Mouse (Mus musculus) liver, postnatal 0 days (tissue): Measurements from ENCODE around the gene Isca2.

ENCODE experiments used
- CTCF ChIP-seq: sonication (generic); IDR thresholded peaks from 2 replicates; pipeline ENCODE4 v1.5.1; 2016; ENCODE audit warnings: antibody characterized with exemption, low read depth
- EP300 ChIP-seq: IDR thresholded peaks from 2 replicates; pipeline ENCODE4 v1.6.1; 2016; ENCODE audit warnings: antibody characterized with exemption, low read depth, mild to moderate bottlenecking

DNA sequence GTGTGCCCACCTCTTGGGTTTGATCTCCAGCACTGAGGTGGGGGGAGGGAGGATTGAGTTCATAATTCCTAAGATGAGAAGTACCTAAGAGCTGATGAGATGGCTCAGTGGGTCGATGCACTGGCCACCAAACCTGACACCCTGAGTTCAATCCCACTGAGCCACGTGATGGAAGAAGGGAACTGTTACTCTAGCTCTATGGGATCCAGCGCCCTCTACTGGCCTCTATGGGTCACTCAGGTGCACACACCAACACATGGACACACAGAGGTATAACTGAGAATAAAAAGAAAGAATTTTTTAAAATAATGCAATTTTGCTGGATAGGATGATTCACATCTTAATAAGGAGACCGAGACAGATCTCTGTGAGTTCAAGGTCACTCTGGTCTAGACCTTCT, 45.4 kb downstream of the Isca2 start:
- TF ChIP-seq EP300: no peak
- TF ChIP-seq CTCF: peak; percentile 51
